Mouse (Mus musculus): ENCODE results near the gene Rcan1.
"Not testable (repeated sequence)": the region's sequence is repeated elsewhere in the genome, so short reads cannot be mapped to it uniquely, and the experiment has no call there.

Gene Rcan1

GRCm38 (mm10) chr16:92470706-92471105, at the start of gene Rcan1:
Rcan1 (minus strand) TSS chr16:92470867.
- no peak for DNase-seq

DNA sequence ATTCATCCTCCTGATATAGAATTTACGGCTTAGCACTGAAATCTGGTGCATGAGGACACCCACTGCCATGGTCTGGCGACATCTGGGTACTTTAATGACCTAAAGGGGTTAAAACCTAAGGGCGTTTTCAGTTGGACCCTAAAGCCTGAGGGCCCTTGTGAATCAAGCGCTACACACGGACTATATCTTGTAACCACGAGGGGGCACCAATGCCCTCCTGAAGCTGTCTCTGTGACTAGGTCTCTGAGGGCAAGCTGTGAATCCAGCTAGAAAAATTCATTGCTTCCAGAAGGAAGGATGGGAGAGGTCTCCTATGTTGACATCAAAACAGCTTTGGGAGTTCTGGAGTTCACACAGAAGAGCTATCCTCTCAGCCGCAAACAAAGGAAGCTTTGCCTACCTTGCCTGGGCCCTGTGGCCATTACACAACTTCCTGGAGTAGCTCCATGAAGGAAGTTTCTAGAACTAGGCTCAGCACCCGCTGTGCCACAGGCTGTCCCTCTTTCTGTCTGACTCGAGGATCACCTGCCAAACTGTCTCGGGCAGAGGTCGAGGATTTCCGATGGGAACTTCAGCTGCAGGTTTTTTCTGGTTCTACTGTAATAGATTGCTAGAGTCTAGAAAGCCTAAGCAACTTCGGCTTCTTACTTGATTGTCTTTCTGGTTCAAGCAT, 49.3 kb upstream of the Rcan1 start:
- DNase-seq, result peak in 1 of 2 experiments; percentile 68

DNA sequence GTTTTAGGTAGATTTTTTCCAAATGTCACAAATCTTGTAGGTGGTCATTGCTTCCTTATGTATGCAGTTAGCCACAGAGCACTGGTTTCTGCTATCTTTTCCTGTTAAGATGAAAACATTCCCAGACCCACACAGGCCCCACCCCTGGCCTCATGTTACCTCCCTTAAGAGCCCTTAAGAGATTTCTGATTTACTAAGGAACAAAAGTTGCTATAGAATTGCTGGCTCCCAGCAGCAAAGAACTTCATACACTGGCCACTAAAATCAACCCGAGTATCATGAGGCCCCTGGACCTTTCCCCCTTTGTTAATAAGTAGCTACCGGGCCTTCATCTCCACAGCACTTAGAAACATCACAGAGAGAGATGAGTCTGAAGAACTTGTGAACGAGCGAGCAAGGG, 48.1 kb upstream of the Rcan1 start:
- DNase-seq, result peak in 1 of 2 experiments; percentile 4

GRCm38 (mm10) chr16:92516139-92516538, 45.5 kb upstream of the Rcan1 start:
- DNase-seq, result no peak

- not testable (repeated sequence) for DNase-seq
Observed at GRCm38 (mm10) chr16:92514896-92515295, 44.2 kb upstream of the Rcan1 start.

- peak in 1 of 2 experiments; percentile 13 for DNase-seq
Observed at GRCm38 (mm10) chr16:92511773-92512391, 41.2 kb upstream of the Rcan1 start.

DNA sequence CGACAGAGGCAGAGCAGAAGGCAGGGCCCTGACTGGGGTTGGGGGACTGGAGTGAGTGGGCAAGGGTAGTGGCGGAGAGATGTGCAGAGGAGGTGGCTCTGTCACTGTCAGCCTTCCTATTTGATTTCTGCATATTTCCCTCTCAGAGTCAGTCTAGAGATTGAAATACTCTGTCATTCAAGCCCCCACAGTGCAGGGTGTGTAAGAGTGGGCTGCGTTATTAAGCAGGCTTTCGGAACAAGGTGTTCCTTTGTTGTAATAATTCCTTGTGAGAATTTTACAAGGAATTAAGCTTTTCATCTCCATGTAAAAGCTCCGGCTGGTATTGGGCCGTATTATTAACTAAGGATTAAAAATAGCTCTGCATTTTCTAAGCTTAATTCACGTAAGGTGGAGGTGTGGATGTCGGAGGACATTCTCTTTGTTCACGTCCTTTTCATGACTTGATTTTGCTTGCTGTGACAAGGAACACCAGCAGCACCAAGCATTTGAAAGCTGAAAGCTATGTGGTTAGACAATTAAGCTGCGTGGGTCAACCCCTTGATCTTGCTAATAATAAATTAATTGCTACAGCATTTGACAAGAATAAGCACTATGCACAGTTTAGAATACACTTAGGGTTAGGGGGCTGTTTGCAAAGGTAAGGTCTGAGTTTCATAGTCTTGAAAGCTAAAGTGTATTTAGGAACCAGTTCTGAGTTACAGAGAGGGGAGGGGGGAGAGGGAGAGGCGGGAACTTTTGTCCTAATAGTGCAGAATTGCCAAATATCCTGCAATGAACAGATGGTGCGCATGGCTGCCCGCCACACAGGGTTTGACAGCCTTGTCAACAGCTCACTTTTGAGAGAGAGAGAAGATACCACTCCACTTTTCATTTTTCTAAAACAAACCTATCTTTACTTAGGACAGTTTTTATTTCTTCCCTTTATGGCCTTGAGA, 40.4 kb upstream of the Rcan1 start:
- DNase-seq, result no peak

DNA sequence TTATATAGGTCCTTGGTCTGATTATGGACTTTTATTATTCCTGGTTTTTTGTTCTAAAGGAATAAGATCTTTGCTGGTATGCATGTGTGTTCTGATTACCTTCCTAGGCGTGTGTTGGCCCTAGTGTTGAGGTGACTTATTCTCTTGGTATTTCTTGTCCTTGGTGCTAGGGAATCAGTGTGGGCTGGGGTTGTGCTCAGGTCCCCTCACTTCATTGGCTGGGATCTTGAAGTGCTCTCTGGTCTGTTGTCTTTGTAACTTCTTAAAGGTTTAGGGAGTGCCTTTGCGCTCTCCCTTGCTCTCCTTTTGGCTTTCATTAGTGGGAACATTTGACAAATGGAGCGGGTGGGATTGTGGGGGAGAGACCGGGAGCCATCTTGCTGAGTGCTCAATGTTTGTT, 36.9 kb upstream of the Rcan1 start:
- DNase-seq, result no peak

GRCm38 (mm10) chr16:92503105-92503504, 32.4 kb upstream of the Rcan1 start:
- no peak for DNase-seq

DNA sequence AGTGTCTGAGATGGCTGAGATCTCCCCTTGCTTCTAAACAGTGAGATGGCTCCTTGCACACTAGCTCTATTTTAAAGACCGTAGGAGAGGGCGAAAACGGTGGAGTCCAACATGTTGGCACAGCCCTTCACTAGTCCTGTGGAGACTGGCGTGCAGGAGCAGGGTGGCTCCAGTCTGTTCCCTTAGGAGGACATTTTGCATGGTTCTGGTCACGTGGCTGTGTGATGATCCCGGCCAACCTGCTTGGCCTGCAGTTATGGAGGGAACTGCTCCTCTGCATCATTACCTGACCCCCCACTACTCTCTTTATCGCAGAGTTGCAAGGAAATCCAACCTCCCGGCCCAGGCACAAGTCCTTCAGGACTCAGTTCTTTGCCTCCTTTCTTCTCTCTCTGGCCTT, 29.9 kb upstream of the Rcan1 start:
- DNase-seq, result no peak

DNA sequence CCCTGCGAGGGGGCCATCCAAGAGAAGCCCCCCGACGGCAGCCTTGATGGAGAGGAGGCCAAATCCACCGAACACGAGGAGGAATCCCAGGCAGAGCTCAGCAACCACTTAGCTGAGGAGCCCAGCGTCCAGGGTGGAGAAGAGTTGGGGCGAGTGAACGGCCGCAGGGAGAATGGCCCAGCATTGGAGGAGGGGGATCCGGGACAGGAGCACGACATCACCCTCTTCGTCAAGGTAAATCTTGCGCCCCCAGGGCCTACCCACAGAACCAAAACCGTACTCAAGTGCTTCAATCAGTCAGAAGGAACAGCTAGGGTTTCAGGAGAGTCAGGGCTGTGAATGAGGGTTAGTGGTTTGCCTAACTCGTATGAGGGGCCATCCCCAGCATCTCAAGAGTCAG, 28.7 kb upstream of the Rcan1 start:
- DNase-seq, result no peak

- DNase-seq, result no peak
Observed at GRCm38 (mm10) chr16:92498589-92498981, 27.9 kb upstream of the Rcan1 start.

GRCm38 (mm10) chr16:92497851-92498588, 27.4 kb upstream of the Rcan1 start:
- DNase-seq, result no peak

GRCm38 (mm10) chr16:92489356-92489755, 18.7 kb upstream of the Rcan1 start:
- no peak for DNase-seq

GRCm38 (mm10) chr16:92488456-92488855, 17.8 kb upstream of the Rcan1 start:
- DNase-seq, result no peak

GRCm38 (mm10) chr16:92487489-92487888, 16.8 kb upstream of the Rcan1 start:
- peak in 1 of 2 experiments; percentile 71 for DNase-seq

GRCm38 (mm10) chr16:92487086-92487485, 16.4 kb upstream of the Rcan1 start:
- DNase-seq, result no peak

DNA sequence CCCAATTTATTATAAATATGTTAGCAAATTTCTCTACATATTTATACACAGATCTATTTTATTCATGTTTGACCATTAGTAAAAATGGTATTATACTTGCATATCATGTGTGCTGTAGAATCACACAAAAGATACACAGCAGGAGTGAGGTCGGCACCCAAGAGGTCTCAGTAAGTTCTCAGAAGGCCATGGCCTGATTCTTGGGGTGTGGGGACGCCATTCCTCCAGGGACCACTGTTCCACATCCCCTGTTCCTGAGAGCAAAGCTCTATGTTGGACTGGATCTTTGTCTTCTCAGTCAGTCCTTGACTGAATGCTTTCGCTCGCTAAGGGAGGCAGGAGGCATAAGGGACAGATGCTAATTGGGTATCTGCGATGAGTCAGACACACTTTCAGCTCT, 14.8 kb upstream of the Rcan1 start, which contains the start of gene Clic6:
Clic6 (plus strand) TSS at position 301 of the 400 bp plus-strand sequence.
- DNase-seq, result no peak

DNA sequence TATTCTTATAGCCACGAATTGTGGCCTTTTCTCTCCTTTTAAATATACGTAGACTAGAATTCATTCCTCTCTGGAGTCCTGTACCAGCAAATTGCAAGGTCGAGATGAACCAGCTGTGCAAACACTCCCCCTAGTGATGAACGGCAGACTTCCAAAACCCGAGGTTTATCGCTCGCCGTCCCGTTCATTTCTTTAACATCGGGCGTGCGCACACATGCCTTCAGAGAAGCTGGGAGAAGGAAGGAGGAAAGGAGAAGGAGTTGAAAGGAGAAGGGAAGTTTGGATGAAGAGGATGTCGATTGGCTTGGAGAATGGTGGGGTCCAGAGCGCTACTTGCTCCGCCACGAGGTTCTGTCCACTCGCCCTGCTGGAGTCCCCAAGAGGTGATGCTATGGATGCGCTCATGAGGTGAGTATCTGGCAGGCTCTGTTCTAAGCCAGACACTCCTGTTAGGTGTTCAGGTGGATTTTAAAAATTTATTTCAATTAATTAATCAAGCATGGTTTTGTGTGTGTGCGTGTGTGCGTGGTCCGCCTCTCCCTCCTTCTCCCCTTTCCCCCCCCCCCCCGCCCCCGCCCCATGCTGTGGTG, 8.0 kb upstream of the Rcan1 start:
- peak; percentile 69 to 77 for DNase-seq

GRCm38 (mm10) chr16:92475093-92475860, 4.6 kb upstream of the Rcan1 start:
- DNase-seq, result peak; percentile 20 to 51

DNA sequence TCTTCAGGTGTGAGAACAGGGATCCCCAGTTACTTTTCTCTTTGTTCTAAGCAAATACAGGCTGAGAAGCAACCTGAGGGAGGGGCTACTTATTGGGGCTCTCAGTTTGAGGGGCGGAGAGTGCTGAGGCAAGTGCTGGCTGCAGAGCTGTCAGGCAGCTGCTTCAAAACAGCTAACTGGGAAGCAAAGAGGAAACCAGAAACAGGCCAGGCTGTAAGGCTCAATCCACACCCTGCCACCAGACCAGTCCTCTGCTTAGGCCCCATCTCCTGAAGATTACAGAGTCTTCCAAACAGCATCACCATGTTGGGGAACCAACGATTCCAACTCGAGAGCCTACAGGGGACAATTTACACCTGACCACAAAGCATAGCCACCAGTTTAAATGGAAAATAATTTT, 2.2 kb upstream of the Rcan1 start:
- DNase-seq, result no peak
